Mouse (Mus musculus) kidney, adult 9 months (tissue): ENCODE results near the gene Insr.
"Not testable (repeated sequence)": the region's sequence is repeated elsewhere in the genome, so short reads cannot be mapped to it uniquely, and the experiment has no call there.

Source experiments
- DNase-seq: peaks from one replicate; pipeline ENCODE4 v3.0.0; 2022

Insr gene

DNA sequence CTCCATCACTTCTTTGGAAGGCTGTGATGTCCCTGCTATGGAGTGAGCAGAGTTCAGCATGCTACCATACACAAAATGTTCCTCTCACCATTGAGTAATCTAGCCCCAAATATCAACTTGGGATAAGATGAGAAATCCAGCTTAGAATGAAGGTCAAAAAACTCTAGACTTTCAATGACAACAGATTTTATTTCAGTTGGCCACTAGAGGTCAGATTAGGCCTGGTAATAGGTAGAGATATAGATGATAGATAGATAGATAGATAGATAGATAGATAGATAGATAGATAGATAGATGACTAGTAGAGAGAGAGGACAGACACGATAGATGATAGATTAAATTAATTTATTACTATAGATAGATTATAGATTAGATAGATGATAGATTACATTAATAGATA, 99.5 kb downstream of the Insr start:
- peak; percentile 36 for DNase-seq

DNA sequence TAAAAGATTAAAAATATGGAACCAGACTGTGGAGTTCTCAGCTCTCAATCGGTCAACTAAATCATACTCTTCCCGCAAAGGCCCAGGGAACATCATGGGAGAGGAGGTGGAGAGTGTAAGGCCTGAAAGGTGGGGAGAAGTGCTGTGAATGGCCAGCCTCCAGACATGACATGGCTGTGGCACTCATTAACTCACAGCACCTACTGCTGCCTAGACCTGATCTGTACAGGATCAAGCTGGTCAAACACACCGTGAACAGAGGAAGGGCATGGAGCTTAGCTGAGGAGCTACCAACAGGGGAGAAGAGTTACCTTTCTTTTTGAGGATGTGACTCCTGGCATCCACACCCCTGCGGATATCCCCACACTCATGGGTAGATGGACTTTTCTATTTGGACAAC, 102.0 kb downstream of the Insr start:
- DNase-seq, result peak; percentile 40

DNA sequence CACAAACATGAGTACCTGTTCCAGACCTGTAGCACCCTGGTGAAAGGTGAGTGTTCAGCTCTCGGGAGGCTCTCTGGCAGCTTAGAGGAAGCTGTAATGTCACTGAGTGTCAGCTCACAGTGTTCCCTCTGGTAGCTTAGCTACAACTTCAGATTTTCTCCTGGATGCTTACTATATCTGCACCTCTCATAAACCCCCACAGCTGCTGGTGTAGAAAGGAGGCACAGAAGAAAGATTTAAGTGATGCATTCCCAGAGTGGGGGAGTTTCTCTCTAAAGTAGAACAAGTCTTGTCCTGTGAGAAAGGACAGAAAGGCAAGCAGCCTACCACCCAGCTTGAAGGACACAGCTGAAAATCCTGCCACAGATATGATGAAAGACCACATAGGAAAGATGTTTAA, 107.2 kb downstream of the Insr start:
- no peak for DNase-seq

DNA sequence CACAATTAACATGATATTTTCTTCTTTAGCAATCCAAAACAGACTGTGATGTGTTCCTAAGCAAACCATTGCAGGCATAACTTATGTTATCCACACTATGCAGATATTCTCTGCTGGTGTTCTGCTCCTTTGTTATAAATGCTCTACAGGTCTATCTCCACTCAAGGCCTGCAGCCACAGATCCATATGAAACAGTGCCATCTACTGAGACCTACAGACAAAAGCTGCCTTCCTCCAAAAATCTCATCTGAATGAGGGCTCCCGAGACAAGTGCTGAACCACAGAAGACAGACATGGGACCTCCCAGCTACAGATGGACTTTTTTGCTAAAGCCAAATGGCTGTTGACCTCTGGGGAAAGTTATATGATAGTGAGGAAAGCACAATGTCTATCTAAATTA, 132.9 kb downstream of the Insr start:
- no peak for DNase-seq

DNA sequence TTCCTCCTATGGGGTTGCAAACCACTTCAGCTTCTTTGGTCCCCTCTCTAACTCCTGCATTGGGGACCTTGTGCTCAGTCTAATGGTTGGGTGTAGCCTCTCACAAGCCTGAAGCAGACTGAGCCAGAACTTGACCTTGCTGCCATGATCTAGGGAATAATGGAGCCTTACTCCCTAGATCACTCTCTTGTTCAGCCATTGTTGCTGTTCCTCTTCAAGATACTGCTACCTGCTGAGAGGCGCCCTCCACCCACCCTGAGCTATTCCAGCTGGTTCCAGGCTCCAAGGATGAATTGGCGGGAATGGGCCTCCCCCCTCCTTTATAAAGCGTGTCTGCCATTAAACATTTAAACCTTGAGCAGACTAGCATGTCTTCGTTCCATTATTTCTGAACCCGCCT, 179.0 kb downstream of the Insr start:
- not testable (repeated sequence) for DNase-seq
